Mouse (Mus musculus) kidney, adult 2 months (tissue): Measurements from ENCODE around the gene Fam187b. TPM values are rescaled to one million over a fixed set of nuclear protein-coding genes. Genes with fewer than 3 reads are reported as not detected.

Experiments used
- DNase-seq: peaks from one replicate; pipeline ENCODE4 v3.0.0; 2021
- H3K27ac ChIP-seq: fragments of 200-500 bp; 2 replicates; pipeline ENCODE4 v1.5.1; 2012; ENCODE audit warnings: low read depth, low read length, control low read depth, inconsistent platforms; ENCODE audit not compliant: insufficient read depth
- H3K27me3 ChIP-seq: fragments of 200-500 bp; replicated peaks from 2 replicates; pipeline ENCODE4 v1.6.1; 2012; ENCODE audit warnings: mild to moderate bottlenecking, moderate library complexity, low read length, inconsistent platforms; ENCODE audit not compliant: control insufficient read depth, insufficient read depth
- H3K36me3 ChIP-seq: fragments of 200-500 bp; 2 replicates; pipeline ENCODE4 v1.6.1; 2012; ENCODE audit warnings: mild to moderate bottlenecking, moderate library complexity, low read length, inconsistent platforms; ENCODE audit not compliant: control insufficient read depth, insufficient read depth
- H3K4me1 ChIP-seq: fragments of 200-500 bp; 2 replicates; pipeline ENCODE4 v1.6.1; 2011; ENCODE audit warnings: low read length; ENCODE audit not compliant: control insufficient read depth, insufficient read depth
- H3K4me3 ChIP-seq: fragments of 200-500 bp; 2 replicates; pipeline ENCODE4 v1.5.1; 2011; ENCODE audit warnings: mild to moderate bottlenecking, low read depth, low read length, control low read depth; ENCODE audit not compliant: insufficient read depth
- CTCF ChIP-seq: fragments of 200-500 bp; conservative IDR thresholded peaks from 2 replicates; pipeline ENCODE4 v1.5.1; 2011; ENCODE audit warnings: low read depth, mild to moderate bottlenecking, control low read depth, low read length, moderate library complexity, mixed read lengths; ENCODE audit not compliant: insufficient read depth, insufficient read length
- POLR2A ChIP-seq: fragments of 200-500 bp; IDR thresholded peaks from one replicate; pipeline ENCODE4 v1.6.1; 2011; ENCODE audit warnings: low read depth, low read length, control low read depth
- WGBS: fragments of 180-500 bp; shearing (Covaris S2); methylation state at CpG from one replicate; pipeline ENCODE4 v1.1.7; 2018; 5-methylcytosine and 5-hydroxymethylcytosine counted together
- polyA plus RNA-seq: library from polyadenylated mRNA; depleted of rRNA; stranded (reverse); fragments of >200 nt; gene quantifications from 2 replicates; pipeline ENCODE4 v1.2.3, GENCODE M21; 2012

Fam187b gene
- polyA plus RNA-seq, 1 experiment: 9.1 TPM

DNA sequence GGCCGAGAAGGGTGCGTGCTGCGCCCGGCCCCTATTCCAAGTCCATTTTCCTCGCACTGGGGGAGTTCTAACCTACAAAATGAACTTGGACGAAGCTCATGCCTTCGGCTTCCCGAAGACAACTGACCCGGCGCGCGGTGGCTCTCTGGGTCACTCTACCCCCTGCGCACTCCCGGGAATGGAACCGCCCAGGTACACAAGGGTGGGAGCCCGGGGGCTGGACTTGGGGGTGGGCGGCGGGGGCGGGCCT, 414 bp upstream of the Fam187b start, which contains the start of gene Lsr:
Gene Lsr (minus strand): TSS at position 214 of the 250 bp plus-strand sequence.
- DNase-seq: peak; percentile 86
- under 1% methylated on average over 19 of the region's 19 CpGs for WGBS
- Histone ChIP-seq H3K4me1 (peaks cover 8% of the 10 kb centered on the region; the same call in 1 of the 2 replicates), H3K27ac (peak within 1 kb of the TSS; percentile 96), H3K4me3 (peak within 1 kb of the TSS; percentile 58), H3K27me3 (no peaks in the 10 kb centered on the region), H3K36me3 (no peaks in the 10 kb centered on the region)
- TF ChIP-seq POLR2A (no peak), CTCF (no peak)

DNA sequence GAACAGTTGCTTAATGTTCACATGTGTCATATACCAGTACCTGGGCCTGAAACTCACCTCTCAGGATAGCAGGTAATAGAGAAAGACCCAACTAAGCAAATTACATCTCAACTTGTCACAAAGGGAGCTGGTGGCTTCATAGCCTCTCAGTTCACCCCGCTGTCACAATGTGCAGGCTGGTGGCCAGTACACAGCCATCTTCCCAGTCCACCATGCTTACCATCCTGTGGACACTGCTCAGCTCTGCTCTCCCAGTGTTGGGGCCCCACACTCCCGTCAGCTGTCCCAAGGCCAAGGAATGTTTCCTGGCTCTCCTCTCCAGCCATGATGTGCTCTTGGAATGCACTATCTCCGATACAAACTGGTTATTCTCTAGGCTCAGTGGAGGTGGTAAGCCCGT, 8.1 kb downstream of the Fam187b start:
- 95% methylated on average over 4 of the region's 4 CpGs for WGBS
- Histone ChIP-seq H3K27me3 (no peaks in the 10 kb centered on the region), H3K27ac (no peak overlapping the region), H3K4me3 (no peak overlapping the region), H3K36me3 (no peaks in the 10 kb centered on the region), H3K4me1 (no peaks in the 10 kb centered on the region)
- DNase-seq: no peak
- TF ChIP-seq POLR2A (no peak), CTCF (no peak)

DNA sequence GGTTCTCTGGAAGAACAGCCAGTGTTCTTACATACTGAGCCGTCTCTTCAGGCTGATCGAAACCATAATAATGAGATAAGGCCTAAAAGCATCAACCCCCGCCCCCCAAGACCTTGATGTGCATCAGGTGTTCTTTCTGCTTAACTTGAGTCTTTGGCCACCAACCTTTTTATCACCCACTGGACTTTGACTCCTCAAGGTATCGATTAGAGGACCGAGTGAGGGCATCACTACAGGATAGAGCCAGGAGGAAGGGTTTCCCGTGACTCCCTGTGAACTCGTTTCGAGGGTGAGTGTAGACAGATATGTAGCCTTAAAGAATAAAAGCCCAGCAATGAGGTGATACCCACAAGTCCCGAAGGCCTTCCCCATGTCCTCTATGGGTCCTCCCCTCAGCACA, 11.8 kb downstream of the Fam187b start:
- Histone ChIP-seq H3K27ac (no peak overlapping the region), H3K36me3 (no peaks in the 10 kb centered on the region), H3K4me1 (no peaks in the 10 kb centered on the region), H3K4me3 (no peak overlapping the region), H3K27me3 (no peaks in the 10 kb centered on the region)
- TF ChIP-seq CTCF (no peak), POLR2A (no peak)
- WGBS: 88% methylated on average over 9 of the region's 9 CpGs
- no peak for DNase-seq

DNA sequence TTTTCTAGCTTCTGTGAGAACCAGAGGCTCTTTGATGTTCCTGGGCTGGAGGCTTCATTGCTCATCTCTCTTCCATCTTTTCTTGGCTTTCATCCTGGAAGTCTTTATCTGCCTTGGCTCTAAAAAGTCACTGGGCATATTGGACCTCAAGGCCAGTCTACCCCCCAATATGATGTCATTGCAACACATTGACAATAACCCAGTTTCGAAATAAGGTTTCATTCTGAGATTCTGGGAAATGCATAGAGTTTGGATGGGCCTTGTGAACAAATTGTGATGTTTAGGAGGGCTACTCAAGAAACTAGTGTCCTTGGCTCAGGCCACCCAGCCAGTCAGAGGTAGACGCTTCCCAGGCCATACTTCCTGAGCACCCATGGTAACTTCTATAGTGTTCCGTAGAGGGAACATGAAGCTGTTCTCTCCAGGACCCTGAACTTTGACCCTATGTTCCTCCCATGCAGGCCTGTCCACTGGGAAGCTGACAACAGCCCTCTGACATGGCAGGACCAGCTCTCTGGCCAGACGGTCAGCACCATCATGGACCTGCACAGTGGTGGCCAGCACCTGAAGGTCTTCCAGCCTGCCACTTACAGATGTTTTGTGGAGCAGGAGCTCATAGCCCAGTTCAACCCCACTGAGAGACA, 15.1 kb downstream of the Fam187b start:
- Histone ChIP-seq H3K27ac (no peak overlapping the region), H3K4me3 (no peak overlapping the region), H3K4me1 (no peaks in the 10 kb centered on the region), H3K36me3 (no peaks in the 10 kb centered on the region), H3K27me3 (no peaks in the 10 kb centered on the region)
- WGBS: 90% methylated on average over 4 of the region's 4 CpGs
- TF ChIP-seq POLR2A: no peak
- TF ChIP-seq CTCF: no peak
- no peak for DNase-seq

DNA sequence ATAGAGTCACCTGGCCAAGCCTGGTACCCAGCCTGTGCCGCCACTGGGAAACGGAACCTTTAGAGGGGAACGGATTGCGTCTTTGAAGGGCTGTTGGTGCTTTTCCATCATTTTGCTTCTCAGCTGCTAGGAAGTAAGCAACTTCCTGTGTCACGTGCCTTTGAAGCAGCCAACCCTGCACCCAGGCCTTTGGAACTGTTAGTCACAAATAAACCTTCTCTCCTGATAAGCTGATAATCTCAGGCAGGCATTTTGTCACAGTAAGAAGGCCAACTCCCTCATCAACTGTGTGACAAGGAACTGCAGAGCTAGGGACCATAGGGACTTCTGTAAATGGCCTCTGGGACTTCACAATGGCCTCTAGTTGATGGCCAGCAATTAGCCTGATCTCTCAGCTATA, 18.6 kb downstream of the Fam187b start:
- 57% methylated on average over 5 of the region's 5 CpGs for WGBS
- no peaks in the 10 kb centered on the region for H3K27me3 ChIP-seq
- H3K27ac ChIP-seq: no peak overlapping the region
- no peak for DNase-seq
- H3K36me3 ChIP-seq: no peaks in the 10 kb centered on the region
- no peaks in the 10 kb centered on the region for H3K4me1 ChIP-seq
- H3K4me3 ChIP-seq: no peak overlapping the region
- TF ChIP-seq POLR2A: no peak

DNA sequence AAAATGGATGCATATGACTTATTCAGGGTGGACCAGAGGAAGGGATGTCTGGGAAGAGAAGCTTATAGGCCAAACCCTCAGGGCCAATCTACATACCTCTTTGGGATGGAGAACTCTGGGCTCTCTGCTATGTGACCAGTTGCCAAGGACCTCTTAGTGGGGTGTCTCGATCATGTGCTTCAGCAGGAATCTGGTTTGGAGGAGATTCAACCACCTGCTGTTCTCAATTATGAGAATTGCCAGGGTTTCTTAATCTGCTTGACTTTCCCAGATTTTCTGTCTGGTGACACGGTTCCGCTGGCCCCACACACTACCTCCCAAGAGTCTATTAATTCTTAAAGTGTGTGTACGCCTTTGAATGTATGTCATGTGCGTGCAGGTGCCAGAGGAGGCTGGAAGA, 20.4 kb downstream of the Fam187b start:
- WGBS: 83% methylated on average over 5 of the region's 5 CpGs
- H3K27ac ChIP-seq: no peak overlapping the region
- TF ChIP-seq POLR2A (no peak), CTCF (no peak)
- H3K27me3 ChIP-seq: no peaks in the 10 kb centered on the region
- H3K4me1 ChIP-seq: no peaks in the 10 kb centered on the region
- H3K36me3 ChIP-seq: no peaks in the 10 kb centered on the region
- H3K4me3 ChIP-seq: no peak overlapping the region
- DNase-seq: no peak

DNA sequence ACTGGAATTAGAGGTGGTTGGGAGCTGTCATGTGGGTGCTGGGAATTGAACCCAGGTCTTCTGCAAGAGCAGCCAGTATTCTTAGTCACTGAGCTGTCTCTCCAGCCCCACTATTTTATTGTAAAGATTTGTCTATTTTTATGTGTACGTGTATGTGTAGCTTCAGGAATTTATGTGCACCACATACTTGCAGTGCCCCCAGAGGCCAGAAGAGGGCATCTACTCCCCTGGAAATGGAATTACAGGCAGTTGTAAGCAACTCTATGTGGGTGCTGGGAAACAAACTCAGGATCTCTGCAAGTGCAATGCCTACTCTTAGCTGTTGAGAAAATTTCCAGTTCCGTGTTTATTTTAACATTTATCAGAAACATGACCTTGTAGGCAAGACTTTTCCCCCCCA, 22.9 kb downstream of the Fam187b start:
- Histone ChIP-seq H3K27me3 (no peaks in the 10 kb centered on the region), H3K36me3 (no peaks in the 10 kb centered on the region), H3K27ac (no peak overlapping the region), H3K4me3 (no peak overlapping the region), H3K4me1 (no peaks in the 10 kb centered on the region)
- WGBS: 98% methylated on average over 2 of the region's 2 CpGs
- TF ChIP-seq POLR2A: no peak
- 0 out of 2 replicates have a peak, but pooled peaks have one; percentile 8 for TF ChIP-seq CTCF
- DNase-seq: no peak
